Mouse (Mus musculus): ENCODE results near the gene Olfr55. TPM values are rescaled to one million over a fixed set of nuclear protein-coding genes. Genes with fewer than 3 reads are reported as not detected.

The Olfr55 gene
- not detected in 2 replicates for polyA plus RNA-seq (2012; rRNA removed)

GRCm38 (mm10) chr17:33168147-33168546 lies at the start of gene Olfr55:
TSS of gene Olfr55 (plus strand) at chr17:33168447.

GRCm38 (mm10) chr17:33139261-33139820 lies 28.9 kb upstream of the Olfr55 start, which contains the start of gene Morc2b:
TSS of gene Morc2b (minus strand) at chr17:33139683.

GRCm38 (mm10) chr17:33191002-33191401 lies 22.8 kb downstream of the Olfr55 start, which contains the start of gene Olfr239:
TSS of gene Olfr239 (plus strand) at chr17:33191302.

GRCm38 (mm10) chr17:33221590-33221989 lies 53.3 kb downstream of the Olfr55 start, which contains the start of gene Olfr1564:
TSS of gene Olfr1564 (minus strand) at chr17:33221690.

Other genes starting within 250 kb of the Olfr55 start
- 5.4 and 9.1 TPM in 2 replicates for gene Cyp4f13, start 221.0 kb upstream of the Olfr55 start, polyA plus RNA-seq (2012; rRNA removed)
- gene Zfp472, start 202.6 kb upstream of the Olfr55 start, polyA plus RNA-seq (2012; rRNA removed): 5.2 and 7.7 TPM in 2 replicates
- gene Zfp952, start 175.3 kb upstream of the Olfr55 start, polyA plus RNA-seq (2012; rRNA removed): 8.9 and 12.6 TPM in 2 replicates
- gene Zfp763, start 135.0 kb upstream of the Olfr55 start, polyA plus RNA-seq (2012; rRNA removed): 8.5 and 13.4 TPM in 2 replicates
- gene 4921501E09Rik, start 100.4 kb upstream of the Olfr55 start, polyA plus RNA-seq (2012; rRNA removed): not detected in 2 replicates
- 7.3 and 9.1 TPM in 2 replicates for gene Zfp563, start 79.1 kb upstream of the Olfr55 start, polyA plus RNA-seq (2012; rRNA removed)
- gene Morc2b, start 28.8 kb upstream of the Olfr55 start, polyA plus RNA-seq (2012; rRNA removed): 0.05 and 0.12 TPM in 2 replicates
- not detected in 2 replicates for gene Olfr239, start 22.9 kb downstream of the Olfr55 start, polyA plus RNA-seq (2012; rRNA removed)
- gene Olfr1564, start 53.2 kb downstream of the Olfr55 start, polyA plus RNA-seq (2012; rRNA removed): 0.10 and 0.21 TPM in 2 replicates
- 5.9 and 10.5 TPM in 2 replicates for gene Zfp955a, start 86.7 kb downstream of the Olfr55 start, polyA plus RNA-seq (2012; rRNA removed)
- gene Olfr63, start 96.2 kb downstream of the Olfr55 start, polyA plus RNA-seq (2012; rRNA removed): not detected in 2 replicates
- 6.5 and 9.6 TPM in 2 replicates for gene Zfp955b, start 121.1 kb downstream of the Olfr55 start, polyA plus RNA-seq (2012; rRNA removed)
- gene Zfp81, start 190.4 kb downstream of the Olfr55 start, polyA plus RNA-seq (2012; rRNA removed): 9.0 and 14.6 TPM in 2 replicates
- 39.9 and 48.7 TPM in 2 replicates for gene Zfp101, start 226.2 kb downstream of the Olfr55 start, polyA plus RNA-seq (2012; rRNA removed)

Measured in central nervous system, embryonic 11.5 days (tissue).